Mouse (Mus musculus) adrenal gland, adult 18-20 months (tissue): ENCODE measurements at regions not wholly inside any gene's neighbourhood (a gene's known extent, or its start where the extent isn't known, plus 50 kb on each side); places are given as distances from the start of the nearest gene placed in this dataset.
"Not testable (repeated sequence)": the region's sequence is repeated elsewhere in the genome, so short reads cannot be mapped to it uniquely, and the experiment has no call there.

Source experiments
- DNase-seq, 2 experiments: peaks; one replicate each; pipeline ENCODE4 v3.0.0; 2021 to 2022; ENCODE audit warnings: low spot score in 2 of 2

DNA sequence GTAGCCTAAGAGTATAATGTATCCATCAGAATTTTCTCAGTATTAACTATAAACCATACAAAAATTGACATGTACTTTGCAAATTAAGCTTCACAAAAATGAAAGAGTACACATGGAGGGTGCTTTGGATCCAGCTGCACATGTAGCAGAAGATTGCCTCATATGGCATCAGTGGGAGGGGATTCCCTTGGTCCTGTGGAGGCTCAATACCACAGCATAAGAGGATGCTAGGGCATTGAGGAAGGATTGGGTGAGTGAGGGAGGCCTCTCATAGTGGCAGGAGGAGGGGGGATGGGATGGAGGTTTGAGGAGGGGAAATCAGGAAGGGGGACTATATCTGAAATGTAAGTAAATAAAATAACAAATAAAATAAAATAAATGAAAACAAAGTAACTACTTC, 301.7 kb upstream of the Cntn5 start:
- no peak for DNase-seq

DNA sequence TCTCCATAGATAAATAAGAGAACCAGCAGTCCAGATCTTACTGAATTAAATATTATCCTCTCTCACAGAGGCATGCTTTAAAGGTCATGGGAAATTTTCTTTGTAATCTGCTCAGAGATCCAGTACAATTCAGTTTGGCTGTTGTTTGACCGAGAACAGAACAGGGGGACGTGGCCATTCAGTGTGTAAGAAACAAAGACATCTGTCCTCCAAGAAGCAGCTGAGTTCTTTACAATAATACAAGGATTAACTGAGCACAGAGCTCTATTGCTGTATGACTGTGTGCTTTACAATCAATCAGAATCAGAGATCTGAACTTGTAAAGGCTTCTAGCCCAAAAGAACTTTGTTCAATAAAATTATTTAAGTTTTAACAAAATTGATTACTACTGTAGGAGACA, 287.6 kb upstream of the Cntn5 start:
- no peak for DNase-seq

DNA sequence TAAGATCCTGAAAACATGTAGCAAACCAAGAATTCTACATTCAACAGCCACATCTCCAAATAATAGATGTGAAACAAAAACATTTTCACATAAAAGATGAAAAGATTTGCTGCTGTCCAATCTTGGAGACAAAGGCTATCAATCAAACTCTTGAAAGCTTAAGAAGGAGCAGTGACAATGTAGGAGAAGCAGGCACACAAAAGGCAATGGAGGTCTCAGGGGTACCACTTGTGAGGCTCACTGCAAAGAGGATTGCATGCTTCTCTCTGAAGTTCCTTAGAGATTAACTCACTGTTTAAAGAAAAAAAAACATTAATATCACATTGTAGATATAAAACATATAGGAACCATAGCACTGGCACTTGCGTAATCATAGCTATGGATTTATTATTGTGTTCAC, 241.2 kb upstream of the Cntn5 start:
- DNase-seq: no peak

DNA sequence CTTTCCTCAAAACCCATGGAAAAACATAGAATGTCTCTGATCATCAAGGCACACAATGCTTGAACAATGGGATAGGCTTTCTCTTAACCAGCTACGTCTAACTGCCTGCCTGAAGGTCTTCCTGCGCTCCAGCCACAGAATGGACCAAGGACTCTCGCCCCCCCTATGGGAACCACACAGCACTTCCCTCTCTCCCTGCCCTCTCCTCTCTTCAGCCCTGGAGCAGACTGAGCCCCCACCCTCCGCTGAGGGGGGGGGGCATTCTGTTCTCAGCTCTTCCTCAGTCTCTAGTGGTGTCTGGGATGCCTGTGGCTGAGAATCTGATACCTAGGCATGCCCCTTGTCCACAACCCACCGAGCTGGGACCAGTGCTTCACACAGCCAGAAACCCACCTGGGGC, 222.3 kb upstream of the Cntn5 start:
- DNase-seq: no peak

DNA sequence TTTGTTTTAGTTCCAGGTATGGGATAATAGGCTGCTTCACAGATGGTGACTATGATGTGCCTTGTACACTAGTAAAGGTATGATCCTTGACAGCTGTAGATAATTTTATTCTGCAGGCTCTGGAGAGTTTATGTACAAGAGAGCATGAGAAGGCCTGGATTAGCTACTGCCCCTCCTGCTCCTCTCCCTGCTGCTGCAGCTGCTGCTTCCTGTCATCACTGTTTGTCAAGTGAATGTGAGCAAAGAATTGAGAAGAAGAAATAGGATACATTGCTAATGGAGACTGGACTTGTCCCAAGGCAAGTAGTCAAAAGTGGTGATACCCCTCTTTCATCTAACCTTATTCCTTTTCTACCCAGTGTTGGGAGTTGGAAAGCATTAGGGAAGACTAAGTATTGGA, 214.6 kb upstream of the Cntn5 start:
- no peak for DNase-seq

DNA sequence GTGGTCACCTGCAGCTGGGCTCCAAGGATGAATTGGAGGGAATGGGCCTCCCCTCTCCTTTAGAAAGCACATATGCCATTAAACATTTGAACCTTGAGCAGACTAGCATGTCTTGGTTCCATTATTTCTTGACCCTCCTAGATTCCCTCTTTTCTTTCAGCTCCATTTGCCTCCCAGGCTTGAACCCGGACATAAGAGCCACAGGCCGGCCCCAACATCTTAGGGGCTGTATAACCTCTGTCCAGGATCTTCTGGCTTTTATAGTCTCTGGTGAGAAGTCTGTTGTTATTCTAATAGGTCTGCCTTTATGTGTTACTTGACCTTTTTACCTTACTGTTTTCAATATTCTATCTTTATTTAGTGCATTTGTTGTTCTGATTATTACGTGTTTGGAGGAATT, 203.3 kb upstream of the Cntn5 start:
- not testable (repeated sequence) for DNase-seq

DNA sequence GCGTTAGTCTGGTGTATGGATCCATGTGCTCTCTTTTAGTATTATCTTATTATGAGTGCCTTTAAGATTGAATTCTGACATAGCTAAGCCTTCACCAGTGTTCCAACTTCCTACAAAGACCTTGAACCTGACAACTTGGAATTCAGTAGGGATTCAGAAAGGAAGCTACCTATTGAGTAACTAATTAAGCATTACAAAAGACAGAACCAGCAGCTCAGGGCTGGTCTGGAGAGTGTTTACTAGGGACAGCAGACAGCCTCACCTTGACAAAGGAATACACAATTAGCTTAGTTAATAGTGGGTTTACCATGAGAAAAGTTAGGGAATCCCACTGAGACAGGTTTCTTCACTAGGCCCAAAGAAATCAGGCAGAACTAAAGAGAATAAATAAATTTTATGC, 202.6 kb upstream of the Cntn5 start:
- not testable (repeated sequence) for DNase-seq

DNA sequence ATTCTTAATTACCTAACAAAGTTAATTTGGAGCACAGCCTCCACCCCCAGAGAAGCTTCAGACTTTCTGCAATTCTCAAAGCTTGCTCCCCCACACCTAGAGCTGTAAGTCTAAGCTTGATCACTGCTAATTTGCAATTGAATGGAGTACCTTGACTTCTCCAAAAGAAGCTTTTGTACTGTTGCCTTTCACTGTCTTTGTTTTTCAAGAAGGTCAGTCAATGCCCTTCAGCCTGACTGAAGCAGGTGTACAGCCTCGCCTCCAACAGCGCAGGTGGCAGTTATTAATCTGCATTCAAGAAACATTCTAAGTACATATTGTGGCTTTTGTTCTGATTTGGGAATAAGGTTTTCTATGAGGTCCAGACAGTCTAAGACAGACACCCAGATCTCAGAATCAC, 201.7 kb upstream of the Cntn5 start:
- DNase-seq: no peak

DNA sequence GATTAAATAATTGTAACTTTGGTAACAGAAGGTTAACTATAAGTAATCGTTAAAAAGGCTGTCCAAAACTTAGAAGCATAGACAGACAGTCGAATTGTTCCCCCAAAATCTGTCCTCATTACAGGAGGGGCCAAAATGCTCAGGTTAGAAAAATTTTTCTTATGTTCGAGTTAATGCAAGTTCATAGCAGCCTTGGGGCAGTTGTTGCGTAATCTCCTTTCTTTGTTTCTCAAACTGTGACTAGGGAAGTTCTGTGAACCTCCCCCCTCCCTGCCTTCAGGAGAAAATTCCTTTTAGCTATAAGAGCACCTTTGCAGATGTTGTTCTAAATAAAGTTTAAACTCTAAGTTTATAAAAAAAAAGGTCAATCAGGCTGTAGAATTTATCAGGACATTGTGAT, 198.9 kb upstream of the Cntn5 start:
- no peak for DNase-seq

DNA sequence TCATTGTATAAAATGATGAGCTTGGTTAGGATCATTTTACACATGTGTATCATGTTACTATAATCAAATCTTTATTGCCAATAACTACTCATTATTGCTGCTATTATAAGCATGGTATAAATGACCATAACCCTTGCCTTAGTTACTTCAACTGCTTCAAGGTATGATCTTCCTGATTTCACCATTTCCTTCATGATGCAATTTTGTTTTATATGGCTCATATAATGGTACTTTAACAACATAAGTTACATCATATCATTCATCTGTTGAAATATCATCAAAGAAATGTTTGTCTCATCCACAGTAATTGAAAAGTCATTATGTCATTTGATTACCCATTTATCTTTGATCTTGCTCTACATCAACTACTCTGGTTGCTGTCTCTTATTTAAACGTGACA, 188.3 kb upstream of the Cntn5 start:
- no peak for DNase-seq

DNA sequence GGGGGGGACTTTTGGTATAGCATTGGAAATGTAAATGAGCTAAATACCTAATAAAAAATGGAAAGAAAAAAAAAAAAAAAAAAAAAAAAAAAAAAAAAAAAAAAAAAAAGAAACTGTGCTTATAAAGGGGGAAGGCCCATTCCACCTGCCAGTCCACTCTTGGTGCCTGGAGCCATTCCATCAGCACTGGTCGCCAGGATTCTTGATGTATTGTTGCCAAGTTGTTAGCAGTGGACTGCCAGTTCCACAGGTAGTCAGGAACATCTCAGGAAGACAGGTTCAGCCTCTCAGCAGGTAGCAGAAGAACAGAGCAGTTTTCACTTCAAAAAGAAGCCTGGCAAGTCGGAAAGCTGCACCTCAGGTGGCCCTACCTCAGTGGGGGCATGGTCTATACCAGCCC, 162.6 kb upstream of the Cntn5 start:
- DNase-seq: not testable (repeated sequence)

DNA sequence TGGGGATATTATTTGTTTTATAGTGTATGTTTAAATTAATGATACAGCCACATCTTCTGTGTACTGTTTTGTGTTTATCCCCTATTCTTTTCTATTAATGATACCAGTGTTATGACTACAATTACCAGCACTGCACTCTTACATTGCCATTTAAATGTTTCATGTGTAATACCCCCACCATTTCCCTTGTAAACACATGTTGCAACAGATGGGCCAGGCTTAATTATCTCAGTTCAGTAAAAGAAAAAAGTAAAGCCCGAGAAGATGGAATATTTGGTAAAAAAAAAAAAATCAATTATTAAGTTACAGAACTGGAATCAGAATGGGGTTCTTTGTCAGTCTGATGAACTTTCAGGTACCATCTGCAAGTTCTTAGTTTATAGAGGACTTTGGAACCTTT, 158.3 kb upstream of the Cntn5 start:
- no peak for DNase-seq
